Mouse (Mus musculus) megakaryocyte, embryonic 14.5 days (primary cell): ENCODE data around the gene Grid2ip.

Source experiments
- FLI1 ChIP-seq: IDR thresholded peaks from 2 replicates; pipeline ENCODE4 v1.6.1; 2012; ENCODE audit warnings: low read length, inconsistent platforms, mixed read lengths
- GATA1 ChIP-seq: IDR thresholded peaks from 3 replicates; pipeline ENCODE4 v1.6.1; 2012; ENCODE audit warnings: mixed read lengths, low read length, inconsistent platforms, borderline replicate concordance

GRCm38 (mm10) chr5:143315514-143315888 is 41.6 kb upstream of the Grid2ip start:
- TF ChIP-seq FLI1 (no peak), GATA1 (no peak)
